Mouse (Mus musculus) olfactory bulb, adult 2 months (tissue): ENCODE data around the gene Prkar2b.

ENCODE experiments used
- CTCF ChIP-seq: fragments of 200-500 bp; IDR thresholded peaks from 2 replicates; pipeline ENCODE4 v1.5.1; 2012; ENCODE audit warnings: low read depth, mild to moderate bottlenecking, low read length, moderate library complexity; ENCODE audit not compliant: insufficient read depth
- POLR2A ChIP-seq: fragments of 200-500 bp; IDR thresholded peaks from 2 replicates; pipeline ENCODE4 v1.6.1; 2012; ENCODE audit warnings: mild to moderate bottlenecking, low read depth, low read length, moderate library complexity; ENCODE audit not compliant: insufficient read depth

GRCm38 (mm10) chr12:32007646-32008045, 53.5 kb downstream of the Prkar2b start:
- TF ChIP-seq CTCF: no peak
- TF ChIP-seq POLR2A: no peak
